ENCODE assay signal across 8 mouse cellular contexts in the genomic region with DNA sequence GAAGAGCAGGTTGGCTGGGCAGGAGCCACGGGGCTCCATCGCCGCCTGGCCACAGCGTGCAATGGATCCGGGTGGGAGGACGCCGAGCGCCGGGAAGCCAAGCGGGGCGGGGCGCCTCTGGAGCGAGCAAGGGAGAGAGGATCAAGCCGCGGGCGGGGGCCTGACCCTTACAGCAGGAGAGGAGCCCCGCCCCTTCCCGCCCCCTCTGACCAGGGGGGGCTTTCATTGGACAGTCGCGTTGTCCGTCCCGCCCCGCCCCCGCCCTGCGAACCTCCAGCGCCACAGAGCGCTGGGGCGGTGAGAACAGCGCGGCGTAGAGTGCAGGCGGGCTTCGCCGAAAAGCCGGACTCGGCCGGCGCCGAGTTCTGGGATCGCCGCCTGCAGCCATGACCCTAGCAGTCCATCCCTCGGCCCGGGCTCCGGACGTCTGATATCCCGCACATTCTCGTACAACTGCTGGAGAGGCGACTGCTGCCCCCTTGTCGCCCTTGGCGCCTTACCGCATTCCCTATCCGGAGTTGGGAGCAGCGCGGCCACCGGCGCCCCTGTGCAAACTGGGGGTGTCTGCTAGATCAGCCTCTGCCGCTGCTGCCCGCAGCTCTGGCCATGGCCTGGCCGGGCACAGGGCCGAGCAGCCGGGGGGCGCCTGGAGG. TPM values are rescaled to one million over a fixed set of nuclear protein-coding genes. Genes with fewer than 3 reads are reported as not detected.
A peak's percentile ranks its signal among the peaks of the same experiment; 100 is the strongest.
DNase-seq lines count a peak whose midpoint lies in the region; ATAC-seq lines count a peak whose summit lies in the region.

Gene Tmem135 (minus strand): TSS at position 142 of the 653 bp plus-strand sequence.
Gene Fzd4 (plus strand): TSS at position 275 of the 653 bp plus-strand sequence.

- intact Hi-C loops in gastrocnemius, postnatal 14 days (cut with DNase I; ENCODE audit: low total_unique reads) = no loop called here
- intact Hi-C loops in left cerebral cortex, postnatal 10 days (cut with DNase I) = no loop called here

- ATAC-seq in inflammation-experienced regulatory T-cells, adult 6 months = peak; percentile 61
- peak; percentile 77 for ATAC-seq in megakaryocyte-erythroid progenitor cell, adult 5-6 weeks (replicated peaks; ENCODE audit: low FRiP score, low TSS enrichment, poor library complexity, severe bottlenecking)

- DNase-seq in adipocyte (ENCODE audit: low spot score) = peak; percentile 94
- DNase-seq in embryo, embryonic 10 days (ENCODE audit: low spot score) = peak; percentile 92
- peak; percentile 98 for DNase-seq in gastrocnemius, postnatal 14 days
- DNase-seq in left cerebral cortex, postnatal 10 days (ENCODE audit: extremely low spot score in 1 of 2, low spot score in 2 of 2) = peak; percentile 82 to 97
- peak; percentile 89 for DNase-seq in right cerebral cortex, postnatal 25 days
- peak; percentile 91 to 94 for DNase-seq in urinary bladder, postnatal 4 days (ENCODE audit: low spot score in 2 of 2)

RNA-seq across cellular contexts. Expression of gene Tmem135, which starts in this region (rescaled TPM):
- total RNA-seq in gastrocnemius, postnatal 14 days (2021) = 10 to 100 TPM; 20.0 to 21.1 TPM
- 10 to 100 TPM; 23.2 to 30.3 (median 26.3) TPM for polyA plus RNA-seq in inflammation-experienced regulatory T-cells, adult 6 months (2017; shearing (Covaris generic))
- total RNA-seq in left cerebral cortex, postnatal 10 days (2021) = 10 to 100 TPM; 55.6 to 60.5 TPM
- total RNA-seq in megakaryocyte-erythroid progenitor cell, adult 5-6 weeks (2014; fragmentation: Nextera tagmentation) = 20.8 and 21.9 TPM in 2 replicates
- 15.5 and 19.1 TPM in 2 replicates for total RNA-seq in megakaryocyte-erythroid progenitor cell, adult 5-6 weeks (2017)

RNA-seq across cellular contexts. Expression of gene Fzd4, which starts in this region (rescaled TPM):
- total RNA-seq in gastrocnemius, postnatal 14 days (2021) = 10 to 100 TPM; 28.6 to 37.6 TPM
- not detected for polyA plus RNA-seq in inflammation-experienced regulatory T-cells, adult 6 months (2017; shearing (Covaris generic))
- 1 to 10 TPM; 5.4 to 7.8 TPM for total RNA-seq in left cerebral cortex, postnatal 10 days (2021)
- total RNA-seq in megakaryocyte-erythroid progenitor cell, adult 5-6 weeks (2014; fragmentation: Nextera tagmentation) = not detected in 2 replicates
- total RNA-seq in megakaryocyte-erythroid progenitor cell, adult 5-6 weeks (2017) = 0.14 TPM in 1 of 2 replicates, not detected in the other

Comparison
In these comparisons a context has a peak if more than half of its experiments do, and no peak if none do; other contexts are left out.
1. Peak in every context shown above with its lines: DNase-seq and ATAC-seq.
2. RNA of gene Fzd4 (total RNA-seq): 28.6 to 37.6 TPM in gastrocnemius, postnatal 14 days and 5.4 to 7.8 TPM in left cerebral cortex, postnatal 10 days; 0.14 TPM in megakaryocyte-erythroid progenitor cell, adult 5-6 weeks; every median in the first group is over 4 times any median in the second.